Mouse (Mus musculus) liver, postnatal 0 days (tissue): Measurements from ENCODE around the gene Sugt1.

Source experiments
- CTCF ChIP-seq: sonication (generic); IDR thresholded peaks from 2 replicates; pipeline ENCODE4 v1.5.1; 2016; ENCODE audit warnings: antibody characterized with exemption, low read depth
- EP300 ChIP-seq: IDR thresholded peaks from 2 replicates; pipeline ENCODE4 v1.6.1; 2016; ENCODE audit warnings: antibody characterized with exemption, low read depth, mild to moderate bottlenecking

DNA sequence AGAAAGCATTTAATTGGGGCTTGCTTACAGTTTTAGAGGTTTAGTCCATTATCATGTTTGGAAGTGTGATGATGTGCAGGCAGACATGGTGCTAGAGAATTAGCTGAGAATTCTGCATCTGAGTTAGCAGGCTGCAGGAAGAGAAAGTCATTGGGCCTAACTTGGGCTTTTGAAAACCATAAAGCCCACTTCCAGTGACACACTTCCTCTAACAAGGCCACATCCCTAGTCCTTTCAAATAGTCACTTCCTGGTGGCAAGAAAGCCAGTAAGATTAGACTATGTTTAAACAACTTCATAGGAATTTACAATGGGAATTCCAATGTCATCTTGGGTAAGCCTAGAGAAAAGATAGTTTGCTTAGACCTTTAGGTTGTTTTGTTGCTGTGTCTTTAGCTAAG, 45.9 kb upstream of the Sugt1 start:
- TF ChIP-seq CTCF (no peak), EP300 (no peak)
